Mouse (Mus musculus) hindlimb bud, embryonic 11.5 days (tissue): Measurements from ENCODE around the gene Ppp5c.
A peak's percentile ranks its signal among the peaks of the same experiment; 100 is the strongest.

Source experiments
- DNase-seq: peaks from one replicate; pipeline ENCODE4 v3.0.0-alpha.2; 2012; ENCODE audit warnings: low read depth, low spot score; ENCODE audit errors: extremely low spot score

Gene Ppp5c

GRCm38 (mm10) chr7:16987541-16988149 is 40.1 kb downstream of the Ppp5c start:
- DNase-seq: no peak

GRCm38 (mm10) chr7:16982859-16983568 is 44.7 kb downstream of the Ppp5c start, which contains the start of gene Gm42372:
Gene Gm42372, plus strand, starts transcription at chr7:16983086.
- DNase-seq: peak; percentile 72

- DNase-seq: no peak
These were observed 47.4 kb downstream of the Ppp5c start for GRCm38 (mm10) chr7:16980348-16980747.

GRCm38 (mm10) chr7:16978593-16978992 is 49.1 kb downstream of the Ppp5c start:
- DNase-seq: no peak

- DNase-seq: no peak
These were observed 49.6 kb downstream of the Ppp5c start for GRCm38 (mm10) chr7:16978173-16978572.

GRCm38 (mm10) chr7:16976298-16976697 is 51.4 kb downstream of the Ppp5c start:
- DNase-seq: no peak

- no peak for DNase-seq
These were observed 53.7 kb downstream of the Ppp5c start for GRCm38 (mm10) chr7:16974018-16974417.

- DNase-seq: no peak
These were observed 56.6 kb downstream of the Ppp5c start for GRCm38 (mm10) chr7:16971160-16971559.

GRCm38 (mm10) chr7:16968414-16968813 is 59.3 kb downstream of the Ppp5c start:
- no peak for DNase-seq

- DNase-seq: no peak
These were observed 66.0 kb downstream of the Ppp5c start for GRCm38 (mm10) chr7:16961678-16962077.

GRCm38 (mm10) chr7:16959539-16960187 is 68.1 kb downstream of the Ppp5c start, which contains the start of gene Pnmal1:
Gene Pnmal1, plus strand, starts transcription at chr7:16959679.
- no peak for DNase-seq

GRCm38 (mm10) chr7:16956410-16957265 is 71.1 kb downstream of the Ppp5c start:
- DNase-seq: no peak

- DNase-seq: no peak
These were observed 72.0 kb downstream of the Ppp5c start for GRCm38 (mm10) chr7:16955712-16956111.
